Mouse (Mus musculus): ENCODE data around the gene Aplp1. TPM values are rescaled to one million over a fixed set of nuclear protein-coding genes. Genes with fewer than 3 reads are reported as not detected.
"Not testable (repeated sequence)": the region's sequence is repeated elsewhere in the genome, so short reads cannot be mapped to it uniquely, and the experiment has no call there.

Aplp1 gene
- polyA plus RNA-seq (2015; fragmentation: Nextera tagmentation; extraction: Ambion mirVana) = 577 and 709 TPM in 2 replicates

DNA sequence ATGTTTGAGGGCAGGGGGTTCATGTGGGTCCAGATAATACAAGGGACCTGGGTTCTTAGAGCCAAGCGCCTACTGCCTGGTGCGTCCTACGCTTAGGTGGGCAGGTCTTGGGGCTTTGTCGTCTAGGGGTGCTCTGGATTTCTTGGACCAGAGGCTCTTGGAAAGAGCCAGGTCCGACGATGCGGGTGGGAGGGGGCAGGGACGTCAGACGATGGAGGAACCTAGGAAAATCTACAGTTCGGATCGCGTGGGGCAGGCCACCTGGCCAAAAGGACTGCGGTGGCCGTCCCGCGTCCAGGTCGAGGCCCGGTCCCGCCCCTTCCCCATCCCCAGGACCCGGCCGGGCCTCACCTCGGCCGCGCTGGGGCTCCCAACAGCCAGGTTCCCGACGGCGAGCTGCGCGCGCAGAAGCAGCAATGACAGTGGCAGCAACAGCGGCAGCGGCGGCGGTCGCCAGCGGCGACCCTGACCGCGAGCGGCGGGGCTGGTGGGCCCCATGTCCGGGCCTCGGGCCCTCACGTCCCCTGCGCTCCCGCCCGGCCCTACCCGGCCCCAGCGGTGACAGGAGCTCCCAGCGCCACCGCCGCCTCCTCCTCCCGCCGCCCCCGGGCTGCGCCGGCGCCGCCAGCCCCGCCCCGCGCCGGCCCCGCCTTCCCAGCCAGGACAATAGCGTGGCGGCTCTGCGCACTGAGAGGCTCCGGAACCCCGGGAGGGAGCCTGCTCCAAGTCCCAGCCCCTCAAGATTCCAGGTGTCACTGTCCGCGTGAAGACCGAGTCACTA, at the start of gene Aplp1:
Gene Aplp1, minus strand, starts transcription at position 565 of the 781 bp plus-strand sequence.
- Histone ChIP-seq H3K9ac (replicated peaks) (peak within 1 kb of the TSS; percentile 97), H3K27me3 (replicated peaks) (no peaks in the 10 kb centered on the region), H3K4me2 (peak within 1 kb of the TSS; percentile 84), H3K4me1 (peaks cover 43% of the 10 kb centered on the region), H3K27ac (replicated peaks) (peak within 1 kb of the TSS; percentile 97), H3K4me3 (replicated peaks) (peak within 1 kb of the TSS; percentile 83), H3K36me3 (peaks cover 28% of the 10 kb centered on the region), H3K9me3 (replicated peaks) (no peaks in the 10 kb centered on the region)
- ATAC-seq (ENCODE audit: low FRiP score) = peak; percentile 87
- under 1% methylated on average over 57 of the region's 72 CpGs for WGBS

DNA sequence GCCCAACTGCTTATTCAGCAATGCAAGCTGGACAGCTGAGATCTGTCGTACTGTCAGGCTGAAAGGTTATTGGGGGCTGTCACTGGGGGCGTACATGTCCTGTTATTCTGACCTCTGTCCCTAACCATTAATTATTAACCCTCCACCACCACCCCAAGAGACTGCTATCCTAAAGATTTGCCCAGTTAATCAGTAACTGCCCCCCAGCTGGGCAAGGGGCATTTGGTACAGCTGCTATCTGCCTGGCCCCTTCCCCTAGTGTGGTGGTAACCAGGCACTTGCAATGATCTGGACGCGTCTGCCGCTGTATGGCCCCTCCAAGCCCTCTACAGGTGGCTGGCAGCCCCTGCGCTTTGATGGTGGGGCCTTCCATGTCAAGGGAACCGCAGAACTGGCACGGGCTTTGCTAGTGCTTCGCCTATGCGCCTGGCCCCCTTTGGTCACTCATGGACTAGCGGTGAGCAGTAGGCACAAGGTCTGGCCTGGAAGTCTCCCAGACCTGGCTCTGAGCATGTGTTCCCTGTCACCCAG, 48.1 kb upstream of the Aplp1 start, which contains the start of gene Prodh2:
Gene Prodh2, plus strand, starts transcription at position 222 of the 531 bp plus-strand sequence.
- ATAC-seq (ENCODE audit: low FRiP score) = no peak
- Histone ChIP-seq H3K4me3 (replicated peaks) (no peak within 1 kb of the TSS), H3K4me2 (no peak within 1 kb of the TSS), H3K9ac (replicated peaks) (no peak within 1 kb of the TSS), H3K9me3 (replicated peaks) (no peaks in the 10 kb centered on the region), H3K4me1 (no peaks in the 10 kb centered on the region), H3K27me3 (replicated peaks) (no peaks in the 10 kb centered on the region; the same call in 1 of the 2 replicates), H3K36me3 (no peaks in the 10 kb centered on the region), H3K27ac (replicated peaks) (no peak within 1 kb of the TSS)
- 41% methylated on average over 11 of the region's 11 CpGs for WGBS

DNA sequence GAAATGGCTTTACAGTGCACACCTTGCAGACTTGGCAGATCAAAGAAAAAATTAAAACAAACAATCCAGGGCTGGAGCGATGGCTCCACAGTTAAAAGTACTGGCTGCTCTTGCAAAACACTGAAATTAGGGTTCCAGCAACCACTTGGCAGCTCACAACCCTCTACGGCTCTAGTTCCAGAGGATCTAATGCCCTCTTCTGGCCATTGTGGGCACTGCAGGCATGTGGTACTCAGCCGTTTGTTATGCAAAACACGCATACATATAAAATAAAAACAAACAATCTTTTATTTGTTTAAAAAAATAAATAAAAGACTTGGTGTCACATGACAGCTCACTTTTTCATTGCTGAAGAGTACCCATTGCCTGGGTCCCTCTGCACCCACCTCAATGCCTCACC, 47.4 kb upstream of the Aplp1 start:
- ATAC-seq (ENCODE audit: low FRiP score) = no peak
- H3K4me3 ChIP-seq (replicated peaks) = no peak overlapping the region
- H3K9me3 ChIP-seq (replicated peaks) = no peaks in the 10 kb centered on the region
- 15% methylated on average over 4 of the region's 4 CpGs for WGBS
- no peak overlapping the region for H3K27ac ChIP-seq (replicated peaks)
- no peak overlapping the region for H3K9ac ChIP-seq (replicated peaks)
- no peaks in the 10 kb centered on the region for H3K4me1 ChIP-seq
- H3K36me3 ChIP-seq = no peaks in the 10 kb centered on the region
- no peaks in the 10 kb centered on the region; the same call in 1 of the 2 replicates for H3K27me3 ChIP-seq (replicated peaks)
- H3K4me2 ChIP-seq = no peak overlapping the region

DNA sequence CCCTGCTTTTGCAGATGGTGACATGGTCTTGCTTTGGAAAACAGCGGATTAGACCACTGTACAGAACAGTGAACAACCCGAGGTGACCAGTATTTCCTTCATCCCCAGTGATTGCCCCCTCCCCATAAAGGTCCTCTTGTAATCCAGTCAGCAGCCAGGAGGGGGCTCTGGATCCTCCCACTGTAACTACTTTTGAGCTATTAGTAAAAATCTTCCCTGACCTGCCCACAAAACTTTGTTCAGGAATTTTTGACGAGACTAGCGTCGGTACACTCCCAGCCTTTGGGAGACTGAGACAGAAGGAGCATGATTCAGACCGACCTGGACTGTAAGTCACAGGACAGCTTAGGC, 45.6 kb upstream of the Aplp1 start:
- no peaks in the 10 kb centered on the region for H3K9me3 ChIP-seq (replicated peaks)
- no peaks in the 10 kb centered on the region; the same call in 1 of the 2 replicates for H3K27me3 ChIP-seq (replicated peaks)
- no peaks in the 10 kb centered on the region for H3K36me3 ChIP-seq
- H3K4me2 ChIP-seq = no peak overlapping the region
- H3K4me3 ChIP-seq (replicated peaks) = no peak overlapping the region
- H3K9ac ChIP-seq (replicated peaks) = no peak overlapping the region
- H3K4me1 ChIP-seq = no peaks in the 10 kb centered on the region
- H3K27ac ChIP-seq (replicated peaks) = no peak overlapping the region
- ATAC-seq (ENCODE audit: low FRiP score) = no peak
- 21% methylated on average over 6 of the region's 6 CpGs for WGBS

DNA sequence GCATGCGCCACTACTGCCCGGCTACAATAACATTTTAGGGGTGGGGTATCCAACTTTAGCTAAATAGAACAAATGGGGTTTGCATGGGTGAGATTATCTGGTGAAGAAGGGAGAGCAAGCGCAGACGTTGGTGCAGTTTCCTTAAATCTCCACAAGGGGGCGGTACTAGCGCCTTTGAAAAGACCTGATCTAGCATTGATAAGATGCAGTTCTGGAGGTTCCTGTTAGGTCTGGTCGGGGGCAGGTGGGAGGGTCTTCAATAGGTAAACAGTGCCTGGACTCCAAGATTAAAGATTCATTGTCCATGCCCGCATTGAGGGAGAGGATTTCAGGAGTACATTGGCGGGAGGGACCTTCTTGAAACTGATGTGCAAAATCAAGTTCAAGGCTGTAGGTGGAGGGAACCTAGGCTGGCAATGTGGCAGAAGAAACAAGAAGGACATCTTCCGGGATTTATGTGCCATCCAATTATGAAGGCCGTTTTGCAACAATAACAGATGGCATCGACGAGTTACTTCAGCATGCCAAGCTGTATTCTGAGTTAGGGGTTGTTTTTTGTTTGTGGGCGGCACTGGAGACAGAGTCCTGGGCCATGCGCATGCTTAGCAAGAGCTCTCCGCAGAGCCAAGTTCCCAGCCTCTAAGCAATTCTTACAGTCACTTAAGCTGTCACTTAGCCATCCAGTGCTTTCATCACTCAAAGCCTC, 45.1 kb upstream of the Aplp1 start:
- ATAC-seq (ENCODE audit: low FRiP score) = no peak
- H3K4me1 ChIP-seq = no peaks in the 10 kb centered on the region
- WGBS = 33% methylated on average over 16 of the region's 16 CpGs
- H3K4me2 ChIP-seq = no peak overlapping the region
- H3K9ac ChIP-seq (replicated peaks) = no peak overlapping the region
- H3K9me3 ChIP-seq (replicated peaks) = no peaks in the 10 kb centered on the region
- H3K27me3 ChIP-seq (replicated peaks) = no peaks in the 10 kb centered on the region; the same call in 1 of the 2 replicates
- H3K36me3 ChIP-seq = no peaks in the 10 kb centered on the region
- H3K4me3 ChIP-seq (replicated peaks) = no peak overlapping the region
- H3K27ac ChIP-seq (replicated peaks) = no peak overlapping the region

DNA sequence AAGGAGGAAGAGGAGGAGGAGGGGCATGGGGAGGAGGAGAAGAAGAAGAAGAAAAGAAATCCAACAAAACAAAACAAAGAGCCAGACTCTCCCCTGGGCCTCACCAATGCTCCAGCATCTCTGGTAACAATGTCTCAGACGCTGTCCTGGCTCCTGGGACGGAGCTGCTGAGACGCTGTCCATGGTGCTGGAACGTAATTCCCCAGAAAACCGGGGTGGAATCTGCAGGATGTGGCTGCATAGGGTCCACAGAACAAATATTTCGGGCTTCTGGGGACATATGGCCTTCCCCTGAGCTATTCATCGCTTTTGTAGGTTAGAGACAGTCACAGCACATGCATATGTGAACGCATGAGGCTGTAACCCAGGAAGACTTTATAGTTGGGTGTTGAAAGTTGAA, 38.9 kb upstream of the Aplp1 start:
- H3K9me3 ChIP-seq (replicated peaks) = no peaks in the 10 kb centered on the region
- no peak for ATAC-seq (ENCODE audit: low FRiP score)
- WGBS = 21% methylated on average over 8 of the region's 8 CpGs

DNA sequence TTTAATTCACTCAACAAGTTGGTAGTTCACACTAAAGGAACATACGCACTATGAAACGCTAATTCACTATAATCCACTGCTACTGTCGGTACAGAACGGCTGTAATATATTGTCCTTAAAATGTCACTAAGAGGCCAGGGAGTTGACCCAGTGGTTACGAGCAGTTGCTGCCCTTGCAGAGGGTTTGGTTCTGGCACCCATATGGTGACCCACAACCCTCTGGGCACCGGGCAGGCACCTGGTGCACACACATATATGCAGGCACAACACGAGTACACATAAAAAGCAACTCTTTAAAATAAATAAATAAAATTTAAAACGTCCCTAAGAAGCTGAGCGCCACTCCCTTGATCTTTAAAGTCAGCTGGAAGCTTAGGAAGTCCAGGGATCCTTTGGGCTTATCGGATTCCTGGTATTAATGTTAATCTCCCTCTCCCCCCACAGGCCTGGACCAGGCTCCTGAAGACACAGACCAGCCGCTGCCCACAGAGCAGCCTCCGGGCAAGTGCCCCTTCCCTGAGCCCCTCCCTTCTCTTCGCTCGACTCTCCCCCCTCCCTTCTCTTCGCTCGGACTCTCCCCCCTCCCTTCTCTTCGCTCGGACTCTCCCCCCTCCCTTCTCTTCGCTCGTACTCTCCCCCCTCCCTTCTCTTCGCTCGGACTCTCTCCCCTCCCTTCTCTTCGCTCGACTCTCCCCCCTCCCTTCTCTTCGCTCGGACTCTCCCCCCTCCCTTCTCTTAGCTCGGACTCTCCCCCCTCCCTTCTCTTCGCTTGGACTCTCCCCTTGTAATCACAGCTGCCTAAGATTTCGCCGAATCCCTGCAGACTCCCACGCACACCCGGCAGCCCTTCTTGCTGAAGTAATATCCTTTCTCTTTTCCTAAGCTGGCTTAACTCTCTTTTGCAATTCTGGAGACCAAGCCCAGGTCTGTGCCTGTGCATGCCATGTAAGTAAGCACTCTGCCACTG, 32.4 kb upstream of the Aplp1 start:
- Histone ChIP-seq H3K4me2 (peak overlapping the region; percentile 63), H3K36me3 (no peaks in the 10 kb centered on the region), H3K27me3 (replicated peaks) (peaks cover 7% of the 10 kb centered on the region; the same call in 1 of the 2 replicates), H3K9me3 (replicated peaks) (no peaks in the 10 kb centered on the region), H3K4me3 (replicated peaks) (peak overlapping the region; percentile 37), H3K9ac (replicated peaks) (peak overlapping the region; percentile 14; the same call in 1 of the 2 replicates), H3K4me1 (peaks cover 10% of the 10 kb centered on the region), H3K27ac (replicated peaks) (no peak overlapping the region)
- 6% methylated on average over 28 of the region's 32 CpGs for WGBS
- peak; percentile 60; the same call in 1 of the 2 replicates for ATAC-seq (ENCODE audit: low FRiP score)

More for the DNA sequence above, 38.9 kb upstream of the Aplp1 start:
- no peaks in the 10 kb centered on the region for H3K4me1 ChIP-seq
- H3K4me3 ChIP-seq (replicated peaks) = no peak overlapping the region
- no peaks in the 10 kb centered on the region for H3K36me3 ChIP-seq
- H3K4me2 ChIP-seq = no peak overlapping the region
- peaks cover 3% of the 10 kb centered on the region; the same call in 1 of the 2 replicates for H3K27me3 ChIP-seq (replicated peaks)
- H3K9ac ChIP-seq (replicated peaks) = no peak overlapping the region
- H3K27ac ChIP-seq (replicated peaks) = no peak overlapping the region

DNA sequence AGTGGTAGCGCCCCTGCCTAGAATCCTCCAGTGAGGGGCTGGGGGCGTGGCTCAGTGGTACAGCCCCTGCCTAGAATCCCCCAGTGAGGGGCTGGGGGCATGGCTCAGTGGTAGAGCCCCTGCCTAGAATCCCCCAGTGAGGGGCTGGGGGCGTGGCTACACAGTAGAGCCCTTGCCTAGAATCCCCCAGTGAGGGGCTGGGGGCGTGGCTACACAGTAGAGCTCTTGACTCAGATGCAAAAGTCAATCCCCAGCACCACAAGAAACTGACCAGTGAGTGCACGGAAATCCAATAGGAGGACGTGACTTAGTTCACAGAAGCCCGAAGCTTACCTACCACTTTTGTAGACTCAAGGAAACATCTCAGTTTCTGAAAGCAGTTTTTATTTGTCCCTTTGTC, 30.8 kb upstream of the Aplp1 start:
- H3K4me3 ChIP-seq (replicated peaks); H3K9ac ChIP-seq (replicated peaks); H3K9me3 ChIP-seq (replicated peaks); H3K36me3 ChIP-seq; H3K27ac ChIP-seq (replicated peaks); H3K27me3 ChIP-seq (replicated peaks); H3K4me1 ChIP-seq; ATAC-seq (ENCODE audit: low FRiP score); H3K4me2 ChIP-seq: not testable (repeated sequence)
- 92% methylated on average over 7 of the region's 7 CpGs for WGBS

DNA sequence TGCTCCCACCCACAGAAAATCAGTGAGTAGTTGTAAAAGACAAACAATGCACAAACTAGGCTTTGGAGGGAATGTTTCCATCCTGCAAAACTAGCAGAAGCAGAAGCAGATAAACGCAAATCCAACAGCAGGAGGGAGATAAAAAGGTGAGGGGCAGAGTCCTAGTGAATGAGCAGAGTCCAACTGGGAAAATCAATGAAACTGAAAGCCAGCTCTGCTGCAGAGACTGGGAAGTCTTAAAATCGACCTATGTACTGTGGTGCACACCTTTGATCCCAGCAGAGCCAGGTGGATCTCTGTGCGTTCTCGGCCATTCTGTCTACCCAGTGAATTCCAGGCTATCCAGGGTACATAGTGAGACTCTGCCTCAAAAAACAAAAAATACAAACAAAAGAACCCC, 29.7 kb upstream of the Aplp1 start:
- no peaks in the 10 kb centered on the region for H3K36me3 ChIP-seq
- 81% methylated on average over 4 of the region's 4 CpGs for WGBS
- H3K27me3 ChIP-seq (replicated peaks) = 0 out of 2 replicates have a peak, but pooled peaks cover 4% of the 10 kb centered on the region
- no peak overlapping the region for H3K4me2 ChIP-seq
- ATAC-seq (ENCODE audit: low FRiP score) = no peak
- peaks cover 10% of the 10 kb centered on the region for H3K4me1 ChIP-seq
- H3K9me3 ChIP-seq (replicated peaks) = no peaks in the 10 kb centered on the region
- H3K9ac ChIP-seq (replicated peaks) = no peak overlapping the region
- H3K27ac ChIP-seq (replicated peaks) = no peak overlapping the region
- H3K4me3 ChIP-seq (replicated peaks) = no peak overlapping the region

DNA sequence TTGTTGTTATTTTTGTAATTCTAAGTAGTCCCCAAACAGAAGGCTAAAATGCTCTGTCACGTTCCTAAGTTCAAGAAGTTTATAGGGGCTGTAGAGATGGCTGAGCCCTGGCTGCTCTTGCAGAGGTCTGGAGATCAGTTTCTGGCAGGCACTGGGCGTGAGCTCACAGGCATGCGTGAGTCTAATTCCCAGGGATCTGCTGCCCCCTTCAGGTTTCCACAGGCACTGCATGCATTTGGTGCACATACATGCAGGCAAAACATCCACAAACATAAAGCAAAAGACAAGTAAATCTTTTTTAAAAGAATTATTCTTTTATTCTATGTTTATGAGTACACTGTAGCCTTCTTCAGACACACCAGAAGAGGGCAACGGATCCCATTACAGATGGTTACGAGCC, 27.1 kb upstream of the Aplp1 start:
- no peak for ATAC-seq (ENCODE audit: low FRiP score)
- 44% methylated on average over 5 of the region's 5 CpGs for WGBS
- Histone ChIP-seq H3K27ac (replicated peaks) (no peak overlapping the region), H3K4me3 (replicated peaks) (no peak overlapping the region), H3K4me2 (no peak overlapping the region), H3K9me3 (replicated peaks) (no peaks in the 10 kb centered on the region), H3K9ac (replicated peaks) (no peak overlapping the region), H3K27me3 (replicated peaks) (peaks cover 7% of the 10 kb centered on the region), H3K36me3 (no peaks in the 10 kb centered on the region), H3K4me1 (peaks cover 2% of the 10 kb centered on the region)

DNA sequence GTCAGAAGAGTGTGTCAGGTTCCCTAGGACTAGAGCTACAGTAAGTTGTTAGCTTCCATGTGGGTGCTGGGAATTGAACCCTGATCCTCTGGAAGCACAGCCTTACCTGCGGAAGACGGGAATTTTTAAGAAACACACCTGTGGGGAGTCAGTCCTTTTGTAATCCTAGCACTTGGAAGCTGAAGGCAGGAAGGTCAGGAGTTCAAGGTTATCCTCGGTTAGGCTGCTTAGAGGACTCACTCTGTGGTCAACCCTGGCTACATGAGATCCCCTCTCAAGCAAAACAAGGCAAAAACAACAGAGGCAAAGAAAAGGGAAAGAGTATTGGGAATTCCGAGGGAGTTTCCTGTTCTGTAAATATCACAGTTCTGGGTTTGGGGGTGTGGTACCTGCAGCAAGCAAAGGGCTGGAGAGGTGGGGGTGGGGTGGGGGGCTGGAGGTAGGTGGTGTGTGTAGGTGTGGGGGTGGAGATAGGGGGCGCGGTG, 19.5 kb upstream of the Aplp1 start:
- H3K36me3 ChIP-seq = no peaks in the 10 kb centered on the region
- H3K9ac ChIP-seq (replicated peaks) = no peak overlapping the region
- H3K4me3 ChIP-seq (replicated peaks) = no peak overlapping the region
- H3K4me2 ChIP-seq = no peak overlapping the region
- ATAC-seq (ENCODE audit: low FRiP score) = no peak
- WGBS = 13% methylated on average over 5 of the region's 6 CpGs
- H3K27me3 ChIP-seq (replicated peaks) = peaks cover 80% of the 10 kb centered on the region
- H3K4me1 ChIP-seq = peaks cover 3% of the 10 kb centered on the region; the same call in 1 of the 2 replicates
- H3K27ac ChIP-seq (replicated peaks) = no peak overlapping the region
- H3K9me3 ChIP-seq (replicated peaks) = no peaks in the 10 kb centered on the region

Data from neural tube, embryonic 15.5 days (tissue).